Mouse (Mus musculus) lung, embryonic 16.5 days (tissue): ENCODE data around the gene Rims3. TPM values are rescaled to one million over a fixed set of nuclear protein-coding genes. Genes with fewer than 3 reads are reported as not detected.

Experiments used
- ATAC-seq: fragments of 200-750 bp; cut with Nextera tagmentation; 2 replicates; pipeline ENCODE4 v1.8.0; 2017; ENCODE audit warnings: low read depth, mild to moderate bottlenecking, moderate library complexity
- H3K27ac ChIP-seq: fragments of 300-500 bp; sonication (generic); 2 replicates; pipeline ENCODE4 v1.5.1; 2014; ENCODE audit warnings: mild to moderate bottlenecking, control low read depth, low read length
- H3K27me3 ChIP-seq: fragments of 300-500 bp; sonication (generic); 2 replicates; pipeline ENCODE4 v1.6.1; 2014; ENCODE audit warnings: low read depth, low read length, mixed read lengths; ENCODE audit not compliant: control insufficient read depth, insufficient read depth
- H3K36me3 ChIP-seq: fragments of 300-500 bp; sonication (generic); 2 replicates; pipeline ENCODE4 v1.6.1; 2014; ENCODE audit warnings: low read length; ENCODE audit not compliant: control insufficient read depth, insufficient read depth
- H3K4me1 ChIP-seq: fragments of 300-500 bp; sonication (generic); replicated peaks from 2 replicates; pipeline ENCODE4 v1.6.1; 2014; ENCODE audit warnings: low read length, mixed read lengths; ENCODE audit not compliant: control insufficient read depth, insufficient read depth
- H3K4me2 ChIP-seq: fragments of 300-500 bp; sonication (generic); 2 replicates; pipeline ENCODE4 v1.6.1; 2014; ENCODE audit warnings: low read depth, low read length, control low read depth
- H3K4me3 ChIP-seq: fragments of 300-500 bp; sonication (generic); 2 replicates; pipeline ENCODE4 v1.5.1; 2014; ENCODE audit warnings: mild to moderate bottlenecking, low read length, control low read depth
- H3K9ac ChIP-seq: fragments of 300-500 bp; sonication (generic); 2 replicates; pipeline ENCODE4 v1.6.1; 2014; ENCODE audit warnings: low read length, control low read depth
- H3K9me3 ChIP-seq: fragments of 300-500 bp; sonication (generic); 2 replicates; pipeline ENCODE4 v1.6.1; 2016; ENCODE audit warnings: low read length; ENCODE audit not compliant: control insufficient read depth
- WGBS: fragments of 180-500 bp; shearing (Covaris S2); extraction: QIAGEN DNeasy Blood & Tissue Kit; methylation state at CpG from one replicate; pipeline ENCODE4 v1.1.7; 2014; 5-methylcytosine and 5-hydroxymethylcytosine counted together
- microRNA-seq: library from miRNA; unstranded; fragments of <30 nt; microRNA quantifications from one replicate; pipeline ENCODE4, GENCODE M21; 2016
- polyA plus RNA-seq: library from polyadenylated mRNA; unstranded; fragments of >200 nt; fragmentation: Nextera tagmentation; extraction: Ambion mirVana; gene quantifications from 2 replicates; pipeline ENCODE4 v1.2.1, GENCODE M21; 2015

Rims3 gene
- polyA plus RNA-seq, 1 experiment from 2014 or later: 0.69 TPM

DNA sequence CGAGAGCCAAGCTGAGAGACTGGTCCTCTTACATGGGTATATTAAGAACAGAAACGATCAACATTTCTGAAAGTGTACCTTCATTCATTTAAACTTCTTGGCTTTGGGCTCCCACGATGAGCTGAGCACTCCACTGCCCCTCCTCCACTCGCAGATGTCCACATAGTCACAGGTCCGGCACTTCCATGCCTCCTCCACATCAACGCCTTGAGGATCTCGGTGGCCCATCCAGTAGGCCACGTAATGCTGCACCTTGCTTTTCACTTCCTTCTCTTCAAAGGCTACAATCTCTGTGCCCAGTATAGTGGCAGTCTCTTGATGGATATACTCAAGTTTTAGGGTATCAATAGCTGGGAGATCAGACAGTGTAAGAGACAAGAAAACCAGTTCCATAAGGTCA is 66.8 kb downstream of the Rims3 start:
- Histone ChIP-seq H3K27me3 (no peaks in the 10 kb centered on the region), H3K36me3 (peaks cover 30% of the 10 kb centered on the region)

DNA sequence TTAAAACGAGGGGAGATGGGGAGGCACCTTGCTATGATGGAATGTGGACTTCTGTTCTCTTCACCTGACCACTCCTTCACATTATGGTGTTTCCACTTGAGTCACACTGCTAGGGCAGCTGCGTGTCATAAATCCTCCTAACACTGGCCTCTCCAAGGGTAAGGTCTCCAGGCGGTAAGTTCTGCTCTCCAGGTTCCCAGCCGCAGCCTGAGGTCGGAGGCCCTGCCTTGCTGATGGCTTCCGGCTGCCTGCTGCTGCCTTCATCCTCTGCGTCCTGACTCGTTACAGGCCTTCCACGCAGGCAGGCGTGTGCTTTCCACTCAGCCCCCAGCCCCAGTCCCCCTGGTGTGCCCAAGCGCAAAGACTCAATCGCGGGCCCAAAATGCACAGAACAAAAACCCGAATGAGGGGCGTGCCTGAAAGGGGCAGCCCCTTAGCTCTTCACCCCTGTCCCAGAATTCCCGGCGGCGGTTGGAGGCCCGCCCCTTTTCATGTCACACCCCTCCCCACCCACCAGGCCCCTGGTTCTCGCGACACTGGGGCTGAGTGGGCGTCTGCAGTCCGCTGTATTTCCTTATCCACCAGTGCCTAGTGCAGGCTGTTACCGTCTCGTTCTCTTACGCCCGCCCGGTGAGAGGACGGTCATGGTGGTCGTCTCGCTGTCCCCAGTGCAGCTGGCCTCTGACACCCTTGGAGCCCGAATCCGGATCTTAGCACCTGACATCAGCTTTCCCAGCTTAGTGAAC is 70.1 kb downstream of the Rims3 start, which contains the start of gene Exo5:
Gene Exo5 (minus strand): TSS at position 464 of the 746 bp plus-strand sequence.
- H3K4me3 ChIP-seq: peak within 1 kb of the TSS; percentile 71
- WGBS: under 1% methylated on average over 33 of the region's 33 CpGs
- ATAC-seq: peak; percentile 100

More for the DNA sequence above, 66.8 kb downstream of the Rims3 start:
- H3K4me3 ChIP-seq: no peak overlapping the region
- 0 out of 2 replicates have a peak, but pooled peaks cover 2% of the 10 kb centered on the region for H3K9me3 ChIP-seq
- H3K4me1 ChIP-seq: peaks cover 8% of the 10 kb centered on the region; the same call in 1 of the 2 replicates
- 90% methylated on average over 8 of the region's 8 CpGs for WGBS
- no peak for ATAC-seq
- no peak overlapping the region for H3K4me2 ChIP-seq
- H3K9ac ChIP-seq: no peak overlapping the region
- no peak overlapping the region for H3K27ac ChIP-seq

DNA sequence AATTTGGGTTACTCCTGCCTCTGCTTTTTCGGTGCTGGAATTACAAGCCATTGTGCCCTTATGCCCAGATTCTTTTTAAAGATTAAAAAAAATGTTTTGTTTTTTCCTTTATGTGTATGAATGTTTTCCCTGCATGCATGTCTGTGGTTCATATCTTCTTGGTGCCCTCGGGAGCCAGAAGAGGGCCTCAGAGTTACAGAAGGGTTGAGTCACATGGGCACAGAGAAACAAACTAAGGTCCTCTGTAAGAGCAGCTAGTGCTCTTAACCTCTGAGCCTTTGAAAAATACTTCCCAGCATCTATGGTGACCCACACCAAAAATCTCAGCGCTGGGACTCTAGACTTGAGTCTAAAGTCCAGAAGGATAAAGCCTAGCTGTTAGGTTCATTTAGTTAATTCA is 70.8 kb downstream of the Rims3 start:
- ATAC-seq: peak; percentile 58
- 23% methylated on average over 3 of the region's 3 CpGs for WGBS
- peaks cover 8% of the 10 kb centered on the region; the same call in 1 of the 2 replicates for H3K4me1 ChIP-seq
- peak overlapping the region; percentile 71 for H3K4me3 ChIP-seq
- peaks cover 21% of the 10 kb centered on the region for H3K36me3 ChIP-seq
- H3K4me2 ChIP-seq: peak overlapping the region; percentile 81
- 0 out of 2 replicates have a peak, but pooled peaks cover 2% of the 10 kb centered on the region for H3K9me3 ChIP-seq
- peak overlapping the region; percentile 90 for H3K27ac ChIP-seq
- no peaks in the 10 kb centered on the region for H3K27me3 ChIP-seq
- H3K9ac ChIP-seq: peak overlapping the region; percentile 83

More for the DNA sequence above, 70.1 kb downstream of the Rims3 start, which contains the start of gene Exo5:
- peak within 1 kb of the TSS; percentile 81 for H3K4me2 ChIP-seq
- H3K27me3 ChIP-seq: no peaks in the 10 kb centered on the region
- peaks cover 8% of the 10 kb centered on the region; the same call in 1 of the 2 replicates for H3K4me1 ChIP-seq
- H3K36me3 ChIP-seq: peaks cover 28% of the 10 kb centered on the region
- H3K9ac ChIP-seq: peak within 1 kb of the TSS; percentile 83
- H3K27ac ChIP-seq: peak within 1 kb of the TSS; percentile 90
- H3K9me3 ChIP-seq: 0 out of 2 replicates have a peak, but pooled peaks cover 2% of the 10 kb centered on the region

DNA sequence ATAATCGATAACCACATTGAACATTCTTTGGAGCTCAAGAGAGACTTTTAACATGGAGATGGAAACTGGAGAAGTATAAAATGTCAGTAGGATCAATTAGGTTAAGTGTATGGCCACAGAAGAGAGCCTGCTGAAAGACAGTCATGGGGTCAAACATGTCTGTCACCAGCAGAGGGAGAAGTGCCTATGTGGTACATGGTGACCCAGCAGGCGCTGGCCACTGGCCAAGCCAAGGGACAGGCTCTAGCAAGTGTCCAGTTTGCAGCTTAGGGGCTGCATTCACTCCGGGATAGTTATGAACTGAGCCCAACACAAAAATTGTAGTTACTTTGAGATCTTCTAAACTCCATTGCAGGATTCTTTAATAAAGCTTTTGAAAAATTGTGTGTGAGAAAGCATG is 74.1 kb downstream of the Rims3 start:
- Histone ChIP-seq H3K4me1 (peaks cover 2% of the 10 kb centered on the region; the same call in 1 of the 2 replicates), H3K9ac (no peak overlapping the region), H3K27ac (no peak overlapping the region), H3K9me3 (no peaks in the 10 kb centered on the region), H3K27me3 (no peaks in the 10 kb centered on the region), H3K4me3 (no peak overlapping the region), H3K4me2 (no peak overlapping the region), H3K36me3 (peaks cover 6% of the 10 kb centered on the region)
- ATAC-seq: no peak
- 80% methylated on average over 3 of the region's 3 CpGs for WGBS

DNA sequence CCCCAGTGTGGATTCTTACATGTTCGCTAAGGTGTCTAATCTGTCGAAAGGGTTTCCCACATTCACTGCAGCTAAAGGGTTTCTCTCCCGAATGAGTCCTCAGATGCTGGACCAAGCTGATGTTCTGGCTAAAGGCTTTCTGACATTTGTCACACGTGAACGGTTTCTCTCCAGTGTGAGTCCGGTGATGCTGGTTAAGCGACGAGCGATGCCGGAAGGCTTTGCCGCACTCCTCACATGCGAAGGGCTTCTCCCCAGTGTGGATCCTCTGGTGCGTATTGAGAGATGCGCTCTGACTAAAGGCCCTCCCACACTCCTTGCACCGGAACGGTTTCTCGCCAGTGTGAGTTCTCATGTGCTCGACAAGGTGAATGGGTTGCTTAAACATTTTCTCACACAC is 76.1 kb downstream of the Rims3 start:
- 95% methylated on average over 18 of the region's 18 CpGs for WGBS
- Histone ChIP-seq H3K27ac (no peak overlapping the region), H3K36me3 (peaks cover 6% of the 10 kb centered on the region), H3K4me3 (no peak overlapping the region), H3K4me1 (no peaks in the 10 kb centered on the region), H3K4me2 (no peak overlapping the region), H3K9me3 (no peaks in the 10 kb centered on the region), H3K27me3 (no peaks in the 10 kb centered on the region), H3K9ac (no peak overlapping the region)
- no peak for ATAC-seq

DNA sequence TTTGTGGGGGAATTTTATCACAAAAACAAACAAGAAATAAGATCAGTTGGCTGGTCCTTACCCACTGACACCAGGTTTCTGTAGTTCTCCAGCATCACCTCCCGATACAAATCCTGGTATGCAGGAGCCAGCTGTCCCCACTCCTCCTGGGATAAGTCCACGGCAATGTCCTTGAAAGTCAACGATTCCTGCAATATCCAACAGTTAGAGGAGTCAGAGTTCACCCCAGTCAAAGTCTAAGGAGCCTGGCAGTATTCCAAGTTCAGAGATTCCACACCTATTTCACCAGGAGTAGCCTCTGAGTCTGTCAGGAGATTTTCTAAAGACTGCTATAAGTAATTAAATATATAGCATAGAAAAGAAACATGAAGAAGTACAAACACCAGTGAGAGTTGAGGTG is 80.4 kb downstream of the Rims3 start:
- Histone ChIP-seq H3K27me3 (no peaks in the 10 kb centered on the region), H3K9ac (no peak overlapping the region), H3K27ac (no peak overlapping the region), H3K36me3 (peaks cover 6% of the 10 kb centered on the region), H3K4me3 (no peak overlapping the region), H3K4me2 (no peak overlapping the region), H3K9me3 (no peaks in the 10 kb centered on the region), H3K4me1 (no peaks in the 10 kb centered on the region)
- WGBS: 63% methylated on average over 3 of the region's 3 CpGs
- no peak for ATAC-seq

Small RNAs within 50 kb of the gene (microRNA-seq; reads per million reads assigned to microRNA genes)
- not detected for gene Gm23936

Other genes starting within 250 kb of the Rims3 start
- 1.5 and 1.6 TPM in 2 replicates for gene Cited4, start 188.2 kb upstream of the Rims3 start, polyA plus RNA-seq
- 4.7 and 5.1 TPM in 2 replicates for gene Kcnq4, start 106.2 kb upstream of the Rims3 start, polyA plus RNA-seq
- gene Nfyc, start 23.2 kb upstream of the Rims3 start, polyA plus RNA-seq: 93.3 and 96.5 TPM in 2 replicates
- gene Exo5, start 70.2 kb downstream of the Rims3 start, polyA plus RNA-seq: 26.8 and 27.2 TPM in 2 replicates
- 6.8 and 7.5 TPM in 2 replicates for gene Zfp69, start 96.9 kb downstream of the Rims3 start, polyA plus RNA-seq
- 12.3 and 12.6 TPM in 2 replicates for gene Smap2, start 162.4 kb downstream of the Rims3 start, polyA plus RNA-seq
- gene Col9a2, start 184.6 kb downstream of the Rims3 start, polyA plus RNA-seq: 5.1 and 5.9 TPM in 2 replicates
- gene Zmpste24, start 243.4 kb downstream of the Rims3 start, polyA plus RNA-seq: 37.9 and 39.8 TPM in 2 replicates